Mouse (Mus musculus) neural tube, embryonic 12.5 days (tissue): ENCODE results near the gene Dppa4. TPM values are rescaled to one million over a fixed set of nuclear protein-coding genes. Genes with fewer than 3 reads are reported as not detected.

Experiments
- ATAC-seq: fragments of 200-750 bp; cut with Nextera tagmentation; 2 replicates; pipeline ENCODE4 v1.8.0; 2017; ENCODE audit warnings: low read depth, mild to moderate bottlenecking, moderate TSS enrichment, moderate library complexity; ENCODE audit not compliant: low FRiP score
- H3K27ac ChIP-seq: fragments of 300-500 bp; sonication (generic); 2 replicates; pipeline ENCODE4 v1.5.1; 2016
- H3K27me3 ChIP-seq: fragments of 300-500 bp; sonication (generic); replicated peaks from 2 replicates; pipeline ENCODE4 v1.6.1; 2016; ENCODE audit warnings: mild to moderate bottlenecking
- H3K36me3 ChIP-seq: fragments of 300-500 bp; sonication (generic); 2 replicates; pipeline ENCODE4 v1.6.1; 2016; ENCODE audit warnings: mild to moderate bottlenecking
- H3K4me1 ChIP-seq: fragments of 300-500 bp; sonication (generic); 2 replicates; pipeline ENCODE4 v1.6.1; 2016
- H3K4me2 ChIP-seq: fragments of 300-500 bp; sonication (generic); replicated peaks from 2 replicates; pipeline ENCODE4 v1.6.1; 2016; ENCODE audit warnings: mild to moderate bottlenecking
- H3K4me3 ChIP-seq: fragments of 300-500 bp; sonication (generic); 2 replicates; pipeline ENCODE4 v1.5.1; 2016
- H3K9ac ChIP-seq: fragments of 300-500 bp; sonication (generic); 2 replicates; pipeline ENCODE4 v1.6.1; 2016; ENCODE audit warnings: mild to moderate bottlenecking
- H3K9me3 ChIP-seq: fragments of 300-500 bp; sonication (generic); 2 replicates; pipeline ENCODE4 v1.6.1; 2016; ENCODE audit warnings: mild to moderate bottlenecking
- WGBS: fragments of 180-500 bp; shearing (Covaris S2); methylation state at CpG from one replicate; pipeline ENCODE4 v1.1.7; 2016; 5-methylcytosine and 5-hydroxymethylcytosine counted together
- polyA plus RNA-seq: library from polyadenylated mRNA; unstranded; fragments of >200 nt; fragmentation: Nextera tagmentation; extraction: Ambion mirVana; gene quantifications from 2 replicates; pipeline ENCODE4 v1.2.1, GENCODE M21; 2016

Gene Dppa4
- polyA plus RNA-seq, 1 experiment from 2014 or later = not detected

DNA sequence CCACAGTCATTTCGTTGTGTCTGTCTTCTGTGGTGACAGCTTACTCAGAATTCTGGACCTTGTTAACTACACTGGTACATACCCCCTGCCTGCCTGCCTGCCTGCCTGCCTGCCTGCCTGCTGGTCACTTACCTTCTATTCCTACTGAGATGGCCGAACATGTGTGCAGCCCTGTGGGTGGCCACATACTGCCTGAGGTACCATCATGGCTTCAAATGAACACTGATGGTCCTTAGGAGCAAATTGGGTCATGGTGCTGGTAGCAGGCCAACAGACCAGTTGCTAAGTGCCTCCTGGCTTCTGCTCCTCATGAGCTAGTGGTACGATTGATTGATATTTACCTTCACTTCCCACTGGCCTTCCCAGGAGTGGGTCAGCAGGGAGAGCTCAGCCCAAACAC lies 48.3 kb downstream of the Dppa4 start:
- ATAC-seq = no peak
- no peak overlapping the region for H3K4me2 ChIP-seq
- 85% methylated on average over 3 of the region's 3 CpGs for WGBS
- no peaks in the 10 kb centered on the region for H3K27me3 ChIP-seq
- no peaks in the 10 kb centered on the region for H3K4me1 ChIP-seq
- H3K9ac ChIP-seq = no peak overlapping the region
- no peak overlapping the region for H3K27ac ChIP-seq
- H3K4me3 ChIP-seq = no peak overlapping the region
- H3K36me3 ChIP-seq = no peaks in the 10 kb centered on the region
- no peaks in the 10 kb centered on the region for H3K9me3 ChIP-seq

- Histone ChIP-seq H3K27me3 (no peaks in the 10 kb centered on the region), H3K4me1 (no peaks in the 10 kb centered on the region), H3K27ac (no peak overlapping the region), H3K9ac (no peak overlapping the region), H3K36me3 (no peaks in the 10 kb centered on the region), H3K9me3 (no peaks in the 10 kb centered on the region), H3K4me2 (no peak overlapping the region), H3K4me3 (no peak overlapping the region)
- 88% methylated on average over 4 of the region's 4 CpGs for WGBS
- no peak for ATAC-seq
Measured at GRCm38 (mm10) chr16:48335326-48335725, 51.8 kb downstream of the Dppa4 start.

Other genes starting within 250 kb of the Dppa4 start
- gene Dppa2, start 20.2 kb downstream of the Dppa4 start, polyA plus RNA-seq = not detected in 2 replicates
- not detected in 2 replicates for gene Gm5485, start 128.7 kb downstream of the Dppa4 start, polyA plus RNA-seq
- 0.11 TPM in 1 of 2 replicates, not detected in the other for gene Morc1, start 147.5 kb downstream of the Dppa4 start, polyA plus RNA-seq